Mouse (Mus musculus) myocyte (in vitro differentiated cells): ENCODE measurements around the gene Teddm3. TPM values are rescaled to one million over a fixed set of nuclear protein-coding genes. Genes with fewer than 3 reads are reported as not detected.

Experiments
- H3K27me3 ChIP-seq: one replicate; pipeline ENCODE4 v1.6.1; 2011; ENCODE audit not compliant: control insufficient read depth, insufficient read depth, insufficient read length
- H3K36me3 ChIP-seq: one replicate; pipeline ENCODE4 v1.6.1; 2011; ENCODE audit not compliant: control insufficient read depth, insufficient read depth
- H3K4me2 ChIP-seq: one replicate; pipeline ENCODE4 v1.6.1; 2011; ENCODE audit warnings: low read depth, control low read depth
- H3K4me3 ChIP-seq: one replicate; pipeline ENCODE4 v1.5.1; 2011; ENCODE audit warnings: mild to moderate bottlenecking, control low read depth, moderate library complexity
- H3K79me2 ChIP-seq: one replicate; pipeline ENCODE4 v1.6.1; 2011; ENCODE audit not compliant: control insufficient read depth, insufficient read depth
- H3ac ChIP-seq: one replicate; pipeline ENCODE4 v1.6.1; 2011; ENCODE audit not compliant: control insufficient read depth, insufficient read length
- CEBPB ChIP-seq: IDR thresholded peaks from 2 replicates; pipeline ENCODE4 v1.6.1; 2011; ENCODE audit warnings: mild to moderate bottlenecking, moderate library complexity; ENCODE audit not compliant: poor library complexity, insufficient read depth, severe bottlenecking
- E2F4 ChIP-seq: IDR thresholded peaks from one replicate; pipeline ENCODE4 v1.6.1; 2011; ENCODE audit warnings: mild to moderate bottlenecking, control low read depth, moderate library complexity; ENCODE audit not compliant: insufficient read depth
- MAX ChIP-seq: IDR thresholded peaks from one replicate; pipeline ENCODE4 v1.6.1; 2011; ENCODE audit warnings: low read depth, mild to moderate bottlenecking, control low read depth
- MYOD1 ChIP-seq, 3 experiments: IDR thresholded peaks; one replicate each; pipeline ENCODE4 v1.6.1; 2011; ENCODE audit warnings: control low read depth in 2 of 3, low read depth in 2 of 3, mild to moderate bottlenecking in 2 of 3, moderate library complexity in 1 of 3; ENCODE audit not compliant: insufficient read length in 2 of 3, control insufficient read depth in 1 of 3
- MYOG ChIP-seq, 3 experiments: IDR thresholded peaks; one replicate each; pipeline ENCODE4 v1.6.1; 2011; ENCODE audit warnings: control low read depth in 2 of 3, low read depth in 2 of 3, mild to moderate bottlenecking in 2 of 3; ENCODE audit not compliant: insufficient read length in 2 of 3, control insufficient read depth in 1 of 3, insufficient read depth in 1 of 3
- POLR2A ChIP-seq: IDR thresholded peaks from one replicate; pipeline ENCODE4 v1.6.1; 2011; ENCODE audit warnings: low read depth, mild to moderate bottlenecking, control low read depth, moderate library complexity; ENCODE audit not compliant: insufficient read length
- POLR2AphosphoS2 ChIP-seq: IDR thresholded peaks from one replicate; pipeline ENCODE4 v1.6.1; 2011; ENCODE audit warnings: low read depth, control low read depth; ENCODE audit not compliant: insufficient read length
- REST ChIP-seq: IDR thresholded peaks from one replicate; pipeline ENCODE4 v1.6.1; 2011; ENCODE audit warnings: mild to moderate bottlenecking, control low read depth, moderate library complexity; ENCODE audit not compliant: insufficient read depth, insufficient read length
- SRF ChIP-seq: IDR thresholded peaks from one replicate; pipeline ENCODE4 v1.6.1; 2011; ENCODE audit warnings: low read depth; ENCODE audit not compliant: control insufficient read depth, insufficient read length
- TCF12 ChIP-seq: IDR thresholded peaks from one replicate; pipeline ENCODE4 v1.6.1; 2011; ENCODE audit warnings: mild to moderate bottlenecking, control low read depth; ENCODE audit not compliant: poor library complexity, insufficient read depth, severe bottlenecking
- TCF3 ChIP-seq: IDR thresholded peaks from one replicate; pipeline ENCODE4 v1.6.1; 2011; ENCODE audit warnings: low read depth, control low read depth; ENCODE audit not compliant: insufficient read length
- USF1 ChIP-seq: IDR thresholded peaks from one replicate; pipeline ENCODE4 v1.6.1; 2011; ENCODE audit warnings: low read depth, mild to moderate bottlenecking, control low read depth, moderate library complexity
- polyA plus RNA-seq: library from polyadenylated mRNA; unstranded; fragments of >200 nt; fragmentation: generic; extraction: Trizol; gene quantifications from one replicate; pipeline ENCODE4 v1.2.1, GENCODE M21; 2012; ENCODE audit warnings: missing spikeins

The Teddm3 gene
- polyA plus RNA-seq, 1 experiment = 0.24 TPM

DNA sequence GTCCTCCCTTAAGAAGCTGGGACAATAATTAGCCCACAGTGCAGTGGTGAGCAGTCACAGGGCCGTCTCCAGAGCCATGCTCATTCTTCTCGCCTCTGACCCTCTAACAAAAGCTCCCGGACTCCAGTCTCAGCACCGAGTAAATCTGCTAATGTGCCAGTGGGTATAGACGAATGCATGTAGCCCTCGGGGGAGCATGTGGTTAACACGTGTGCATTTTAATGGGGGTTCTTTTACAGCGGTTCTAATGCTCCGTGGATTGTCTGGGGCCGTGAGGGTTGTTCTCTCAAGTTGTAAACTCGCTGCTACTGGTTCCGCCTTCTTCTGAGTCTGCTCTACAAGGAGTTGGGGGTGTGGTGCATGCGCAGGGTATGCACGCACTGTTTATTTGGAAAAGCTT, 37.8 kb upstream of the Teddm3 start:
- H3K27me3 ChIP-seq = peaks cover 33% of the 10 kb centered on the region
- no peak overlapping the region for H3K4me2 ChIP-seq
- H3K4me3 ChIP-seq = no peak overlapping the region
- no peaks in the 10 kb centered on the region for H3K36me3 ChIP-seq
- no peak overlapping the region for H3ac ChIP-seq
- no peak for TF ChIP-seq SRF
- no peak for TF ChIP-seq MAX
- TF ChIP-seq USF1 = no peak
- TF ChIP-seq POLR2A = no peak
- TF ChIP-seq MYOD1 (IDR thresholded peaks at IDR 0.05; ENCODE audit: control insufficient read depth in 1 of 3, insufficient read length in 2 of 3, low read depth in 2 of 3) = no peak
- TF ChIP-seq TCF12 = no peak
- no peak for TF ChIP-seq TCF3
- no peak for TF ChIP-seq CEBPB
- TF ChIP-seq POLR2AphosphoS2 = no peak
- no peak for TF ChIP-seq MYOG (IDR thresholded peaks at IDR 0.05; ENCODE audit: control insufficient read depth in 1 of 3, insufficient read depth in 1 of 3, insufficient read length in 2 of 3, low read depth in 2 of 3)
- no peaks in the 10 kb centered on the region for H3K79me2 ChIP-seq

- TF ChIP-seq USF1 = no peak
- TF ChIP-seq REST = no peak
- TF ChIP-seq TCF12 = no peak
- TF ChIP-seq MAX = no peak
- no peak for TF ChIP-seq TCF3
- TF ChIP-seq MYOG (IDR thresholded peaks at IDR 0.05; ENCODE audit: control insufficient read depth in 1 of 3, insufficient read depth in 1 of 3, insufficient read length in 2 of 3, low read depth in 2 of 3) = no peak
- no peak for TF ChIP-seq POLR2AphosphoS2
- TF ChIP-seq SRF = no peak
- no peak for TF ChIP-seq POLR2A
- TF ChIP-seq CEBPB = no peak
- no peak for TF ChIP-seq E2F4
- Histone ChIP-seq H3K27me3 (peaks cover 19% of the 10 kb centered on the region), H3K79me2 (no peaks in the 10 kb centered on the region), H3K36me3 (no peaks in the 10 kb centered on the region), H3ac (no peak overlapping the region), H3K4me2 (no peak overlapping the region), H3K4me3 (no peak overlapping the region)
Observed at GRCm38 (mm10) chr16:21188345-21188744, 34.5 kb upstream of the Teddm3 start.

DNA sequence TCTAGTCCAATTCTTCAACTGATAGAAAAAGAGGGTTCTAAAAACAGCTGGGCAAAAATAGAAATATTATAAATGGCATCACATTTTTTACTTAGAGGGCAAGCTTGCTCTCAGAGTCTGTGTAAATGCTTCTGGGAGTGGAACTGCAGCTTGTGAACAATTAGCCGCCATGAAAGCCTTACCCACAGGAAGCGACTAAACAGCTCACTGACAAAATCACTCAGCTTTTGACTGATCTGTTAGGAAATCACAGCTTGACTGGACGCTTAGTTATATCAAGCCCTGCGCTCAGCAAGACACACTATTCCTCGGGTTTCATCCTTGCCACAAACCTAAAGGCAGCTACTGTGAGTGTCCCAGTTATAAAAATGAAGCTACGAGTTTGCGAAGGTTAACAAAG, 33.8 kb upstream of the Teddm3 start:
- Histone ChIP-seq H3ac (no peak overlapping the region), H3K79me2 (no peaks in the 10 kb centered on the region), H3K36me3 (no peaks in the 10 kb centered on the region), H3K27me3 (peaks cover 19% of the 10 kb centered on the region), H3K4me2 (no peak overlapping the region), H3K4me3 (no peak overlapping the region)
- TF ChIP-seq POLR2AphosphoS2 = no peak
- no peak for TF ChIP-seq MYOD1 (IDR thresholded peaks at IDR 0.05; ENCODE audit: control insufficient read depth in 1 of 3, insufficient read length in 2 of 3, low read depth in 2 of 3)
- TF ChIP-seq REST = no peak
- no peak for TF ChIP-seq POLR2A
- TF ChIP-seq TCF3 = no peak
- no peak for TF ChIP-seq E2F4
- no peak for TF ChIP-seq CEBPB
- no peak for TF ChIP-seq TCF12
- no peak for TF ChIP-seq MYOG (IDR thresholded peaks at IDR 0.05; ENCODE audit: control insufficient read depth in 1 of 3, insufficient read depth in 1 of 3, insufficient read length in 2 of 3, low read depth in 2 of 3)
- TF ChIP-seq MAX = no peak
- TF ChIP-seq SRF = no peak
- TF ChIP-seq USF1 = no peak

GRCm38 (mm10) chr16:21184697-21185096, 30.9 kb upstream of the Teddm3 start:
- Histone ChIP-seq H3K79me2 (no peaks in the 10 kb centered on the region), H3K27me3 (no peaks in the 10 kb centered on the region), H3K4me3 (no peak overlapping the region), H3ac (no peak overlapping the region), H3K36me3 (no peaks in the 10 kb centered on the region), H3K4me2 (no peak overlapping the region)
- TF ChIP-seq MYOD1 (IDR thresholded peaks at IDR 0.05; ENCODE audit: control insufficient read depth in 1 of 3, insufficient read length in 2 of 3, low read depth in 2 of 3) = no peak
- TF ChIP-seq POLR2A = no peak

GRCm38 (mm10) chr16:21182108-21182507, 28.3 kb upstream of the Teddm3 start:
- Histone ChIP-seq H3K4me3 (no peak overlapping the region), H3K27me3 (no peaks in the 10 kb centered on the region)
- no peak for TF ChIP-seq SRF
- no peak for TF ChIP-seq TCF3
- no peak for TF ChIP-seq USF1
- TF ChIP-seq MYOG (IDR thresholded peaks at IDR 0.05; ENCODE audit: control insufficient read depth in 1 of 3, insufficient read depth in 1 of 3, insufficient read length in 2 of 3, low read depth in 2 of 3) = no peak
- no peak for TF ChIP-seq E2F4
- no peak for TF ChIP-seq TCF12
- TF ChIP-seq CEBPB = no peak
- no peak for TF ChIP-seq MAX
- TF ChIP-seq POLR2AphosphoS2 = no peak
- no peak for TF ChIP-seq REST
- TF ChIP-seq POLR2A = no peak
- no peak for TF ChIP-seq MYOD1 (IDR thresholded peaks at IDR 0.05; ENCODE audit: control insufficient read depth in 1 of 3, insufficient read length in 2 of 3, low read depth in 2 of 3)

More at GRCm38 (mm10) chr16:21182108-21182507, 28.3 kb upstream of the Teddm3 start:
- Histone ChIP-seq H3ac (no peak overlapping the region), H3K36me3 (no peaks in the 10 kb centered on the region), H3K79me2 (no peaks in the 10 kb centered on the region), H3K4me2 (no peak overlapping the region)
